8 mouse cellular contexts compared by ENCODE assay signal in genomic region chr4:102087091-102087565, GRCm38 (mm10). TPM values are rescaled to one million over a fixed set of nuclear protein-coding genes. Genes with fewer than 3 reads are reported as not detected.
DNase-seq lines count a peak whose midpoint lies in the region; ATAC-seq and TF ChIP-seq lines count a peak whose summit lies in the region.

TSS of gene Pde4b (plus strand) at chr4:102087543.

- H3K9ac ChIP-seq in heart, adult 2 months (ENCODE audit: low read depth, low read length) = no peak within 1 kb of the TSS
- H3K9ac ChIP-seq in forebrain, embryonic 15.5 days (replicated peaks) = peak within 1 kb of the TSS; percentile 56
- peak within 1 kb of the TSS; percentile 78 for H3K9ac ChIP-seq in hindbrain, embryonic 13.5 days
- H3K9ac ChIP-seq in liver, embryonic 15.5 days = no peak within 1 kb of the TSS

- no peak for DNase-seq in heart, adult 2 months
- DNase-seq in heart, adult 9 months (ENCODE audit: low spot score in 2 of 2) = no peak
- DNase-seq in R1 (ENCODE audit: low read depth, low spot score) = peak; percentile 23
- no peak for DNase-seq in ovary, postnatal 36 days (ENCODE audit: low spot score)
- DNase-seq in kidney, postnatal 36 days = no peak

- TF ChIP-seq CTCF in heart, adult 2 months (IDR thresholded peaks at IDR 0.05) = no peak

- H3K27ac ChIP-seq in heart, adult 2 months = no peak within 1 kb of the TSS
- no peak within 1 kb of the TSS for H3K27ac ChIP-seq in forebrain, embryonic 15.5 days (replicated peaks)
- peak within 1 kb of the TSS; percentile 44; the same call in 1 of the 2 replicates for H3K27ac ChIP-seq in hindbrain, embryonic 13.5 days
- H3K27ac ChIP-seq in liver, embryonic 15.5 days (replicated peaks) = no peak within 1 kb of the TSS

- TF ChIP-seq POLR2A in heart, adult 2 months (IDR thresholded peaks at IDR 0.05; ENCODE audit: insufficient read depth, low read depth, low read length) = no peak

- 11% methylated on average over 11 of the region's 11 CpGs for WGBS in heart, adult 2 months
- WGBS in forebrain, embryonic 15.5 days = 8% methylated on average over 11 of the region's 11 CpGs
- WGBS in hindbrain, embryonic 13.5 days = 7% methylated on average over 11 of the region's 11 CpGs
- WGBS in liver, embryonic 15.5 days (ENCODE audit: insufficient replicate concordance) = 9% methylated on average over 11 of the region's 11 CpGs

- H3K4me1 ChIP-seq in heart, adult 2 months (ENCODE audit: control insufficient read depth, insufficient read depth, low read length) = no peaks in the 10 kb centered on the region
- peaks cover 8% of the 10 kb centered on the region for H3K4me1 ChIP-seq in forebrain, embryonic 15.5 days
- H3K4me1 ChIP-seq in hindbrain, embryonic 13.5 days (replicated peaks) = peaks cover 12% of the 10 kb centered on the region
- no peaks in the 10 kb centered on the region for H3K4me1 ChIP-seq in liver, embryonic 15.5 days (replicated peaks)

- no peak for TF ChIP-seq EP300 in heart, adult 2 months (IDR thresholded peaks at IDR 0.05; ENCODE audit: insufficient read depth, low read depth, low read length)

- peaks cover 13% of the 10 kb centered on the region for H3K27me3 ChIP-seq in heart, adult 2 months (ENCODE audit: control insufficient read depth, insufficient read depth, low read length)
- peaks cover 24% of the 10 kb centered on the region for H3K27me3 ChIP-seq in forebrain, embryonic 15.5 days
- peaks cover 40% of the 10 kb centered on the region for H3K27me3 ChIP-seq in hindbrain, embryonic 13.5 days
- H3K27me3 ChIP-seq in liver, embryonic 15.5 days = peaks cover 26% of the 10 kb centered on the region

- no peak within 1 kb of the TSS for H3K4me3 ChIP-seq in heart, adult 2 months
- peak within 1 kb of the TSS; percentile 60 for H3K4me3 ChIP-seq in forebrain, embryonic 15.5 days
- H3K4me3 ChIP-seq in hindbrain, embryonic 13.5 days = peak within 1 kb of the TSS; percentile 70
- peak within 1 kb of the TSS; percentile 32 for H3K4me3 ChIP-seq in liver, embryonic 15.5 days (replicated peaks)

- peak; percentile 72 for ATAC-seq in forebrain, embryonic 15.5 days (replicated peaks)
- ATAC-seq in hindbrain, embryonic 13.5 days (ENCODE audit: low FRiP score) = peak; percentile 60; the same call in 1 of the 2 replicates
- ATAC-seq in liver, embryonic 15.5 days (ENCODE audit: insufficient read depth) = no peak

- intact Hi-C loops in heart, adult 2 months (cut with DNase I) = no loop called here

- no peaks in the 10 kb centered on the region for H3K9me3 ChIP-seq in forebrain, embryonic 15.5 days
- no peaks in the 10 kb centered on the region for H3K9me3 ChIP-seq in hindbrain, embryonic 13.5 days
- no peaks in the 10 kb centered on the region for H3K9me3 ChIP-seq in liver, embryonic 15.5 days (replicated peaks)

- H3K36me3 ChIP-seq in heart, adult 2 months (ENCODE audit: control insufficient read depth, insufficient read depth, low read length) = no peaks in the 10 kb centered on the region
- H3K36me3 ChIP-seq in forebrain, embryonic 15.5 days = no peaks in the 10 kb centered on the region
- H3K36me3 ChIP-seq in hindbrain, embryonic 13.5 days = no peaks in the 10 kb centered on the region
- no peaks in the 10 kb centered on the region for H3K36me3 ChIP-seq in liver, embryonic 15.5 days (replicated peaks)

- H3K4me2 ChIP-seq in forebrain, embryonic 15.5 days (replicated peaks) = peak within 1 kb of the TSS; percentile 99
- peak within 1 kb of the TSS; percentile 98 for H3K4me2 ChIP-seq in hindbrain, embryonic 13.5 days
- peak within 1 kb of the TSS; percentile 62 for H3K4me2 ChIP-seq in liver, embryonic 15.5 days

- H3K79me2 ChIP-seq in heart, adult 2 months (replicated peaks; ENCODE audit: control insufficient read depth, insufficient read depth, low read length) = no peaks in the 10 kb centered on the region

RNA-seq across cellular contexts. Expression of gene Pde4b, which starts in this region (rescaled TPM):
- total RNA-seq in heart, adult 2 months (2021) = 10 to 100 TPM; 28.2 to 29.4 TPM
- 16.3 and 29.7 TPM in 2 replicates for polyA plus RNA-seq in heart, adult 2 months (2012; rRNA removed)
- 24.7 and 28.0 TPM in 2 replicates for polyA plus RNA-seq in forebrain, embryonic 15.5 days (2015; fragmentation: Nextera tagmentation; extraction: Ambion mirVana)
- 26.0 and 27.0 TPM in 2 replicates for polyA plus RNA-seq in hindbrain, embryonic 13.5 days (2015; fragmentation: Nextera tagmentation; extraction: Ambion mirVana)
- polyA plus RNA-seq in liver, embryonic 15.5 days (2015; fragmentation: Nextera tagmentation; extraction: Ambion mirVana) = 2.5 and 3.5 TPM in 2 replicates

Comparison
In these comparisons a context has a peak if more than half of its experiments do, and no peak if none do; other contexts are left out.
1. H3K9ac ChIP-seq: peak in forebrain, embryonic 15.5 days (single experiment) and hindbrain, embryonic 13.5 days (single experiment); none in heart, adult 2 months (single experiment) and liver, embryonic 15.5 days (single experiment).
2. Peak in every context shown above with its lines, with median percentiles within 50 percentile points of each other: H3K4me2 ChIP-seq.